Mouse (Mus musculus) small intestine, adult 2 months (tissue): ENCODE data around the gene Sin3a. TPM values are rescaled to one million over a fixed set of nuclear protein-coding genes. Genes with fewer than 3 reads are reported as not detected.

ENCODE experiments used
- H3K27ac ChIP-seq: fragments of 200-500 bp; 2 replicates; pipeline ENCODE4 v1.5.1; 2012; ENCODE audit warnings: low read depth, low read length, control low read depth, inconsistent platforms; ENCODE audit not compliant: insufficient read depth
- H3K27me3 ChIP-seq: fragments of 200-500 bp; 2 replicates; pipeline ENCODE4 v1.6.1; 2012; ENCODE audit warnings: mild to moderate bottlenecking, moderate library complexity, low read length, inconsistent platforms; ENCODE audit not compliant: control insufficient read depth, insufficient read depth
- H3K36me3 ChIP-seq: fragments of 200-500 bp; 2 replicates; pipeline ENCODE4 v1.6.1; 2012; ENCODE audit warnings: mild to moderate bottlenecking, low read length, control low read depth, inconsistent platforms; ENCODE audit not compliant: control insufficient read depth, insufficient read depth
- H3K4me1 ChIP-seq: fragments of 200-500 bp; 2 replicates; pipeline ENCODE4 v1.6.1; 2012; ENCODE audit warnings: low read length, inconsistent platforms, mixed read lengths; ENCODE audit not compliant: control insufficient read depth, insufficient read depth, insufficient read length
- H3K4me3 ChIP-seq: fragments of 200-500 bp; 2 replicates; pipeline ENCODE4 v1.5.1; 2012; ENCODE audit warnings: low read depth, mild to moderate bottlenecking, control low read depth, inconsistent platforms, low read length, moderate library complexity
- CTCF ChIP-seq: fragments of 200-500 bp; IDR thresholded peaks from 2 replicates; pipeline ENCODE4 v1.5.1; 2012; ENCODE audit warnings: low read depth, mild to moderate bottlenecking, control low read depth, inconsistent platforms, low read length, moderate library complexity, mixed read lengths; ENCODE audit not compliant: insufficient replicate concordance, insufficient read length; ENCODE audit errors: extremely low read depth
- POLR2A ChIP-seq: fragments of 200-500 bp; IDR thresholded peaks from 2 replicates; pipeline ENCODE4 v1.6.1; 2012; ENCODE audit warnings: low read depth, mild to moderate bottlenecking, control low read depth, inconsistent platforms, low read length, moderate library complexity
- WGBS: fragments of 180-500 bp; shearing (Covaris S2); methylation state at CpG from one replicate; pipeline ENCODE4 v1.1.7; 2018; 5-methylcytosine and 5-hydroxymethylcytosine counted together
- polyA plus RNA-seq: library from polyadenylated mRNA; depleted of rRNA; stranded (reverse); fragments of >200 nt; gene quantifications from 2 replicates; pipeline ENCODE4 v1.2.3, GENCODE M21; 2012; rRNA removed

The Sin3a gene
- 24.1 and 44.1 TPM in 2 replicates for polyA plus RNA-seq

GRCm38 (mm10) chr9:57071801-57072351, at the start of gene Sin3a:
TSS of gene Sin3a (plus strand) at chr9:57072040.
- Histone ChIP-seq H3K4me1 (peaks cover 5% of the 10 kb centered on the region; the same call in 1 of the 2 replicates), H3K36me3 (no peaks in the 10 kb centered on the region), H3K27ac (peak within 1 kb of the TSS; percentile 91), H3K27me3 (no peaks in the 10 kb centered on the region), H3K4me3 (peak within 1 kb of the TSS; percentile 84)
- TF ChIP-seq CTCF = no peak
- no peak; the same call in 1 of the 2 replicates for TF ChIP-seq POLR2A
- under 1% methylated on average over 34 of the region's 34 CpGs for WGBS

DNA sequence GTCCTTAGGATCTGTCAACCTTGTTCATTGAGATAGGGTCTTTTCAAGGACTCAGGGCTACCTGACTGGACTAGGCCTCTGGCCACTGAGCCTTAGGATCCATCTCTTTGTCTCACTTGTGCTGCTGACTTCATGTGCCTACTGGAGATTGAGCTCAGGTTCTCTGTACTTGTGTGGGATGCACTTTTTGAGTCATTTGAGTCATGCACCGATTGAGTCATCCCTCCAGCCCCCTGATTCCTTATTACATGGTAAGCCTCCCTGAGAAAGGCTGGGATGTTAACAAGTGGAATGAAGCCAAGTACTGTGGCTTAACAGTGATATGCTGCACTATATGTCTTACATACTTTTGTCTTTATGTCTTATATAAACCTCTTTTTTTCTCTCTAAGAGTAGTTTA, 40.1 kb upstream of the Sin3a start:
- TF ChIP-seq CTCF (no peak), POLR2A (no peak)
- H3K27me3 ChIP-seq = no peaks in the 10 kb centered on the region
- peaks cover 15% of the 10 kb centered on the region for H3K36me3 ChIP-seq
- H3K4me3 ChIP-seq = no peak overlapping the region
- H3K4me1 ChIP-seq = no peaks in the 10 kb centered on the region
- H3K27ac ChIP-seq = no peak overlapping the region
- 73% methylated on average over 1 of the region's 1 CpGs for WGBS

DNA sequence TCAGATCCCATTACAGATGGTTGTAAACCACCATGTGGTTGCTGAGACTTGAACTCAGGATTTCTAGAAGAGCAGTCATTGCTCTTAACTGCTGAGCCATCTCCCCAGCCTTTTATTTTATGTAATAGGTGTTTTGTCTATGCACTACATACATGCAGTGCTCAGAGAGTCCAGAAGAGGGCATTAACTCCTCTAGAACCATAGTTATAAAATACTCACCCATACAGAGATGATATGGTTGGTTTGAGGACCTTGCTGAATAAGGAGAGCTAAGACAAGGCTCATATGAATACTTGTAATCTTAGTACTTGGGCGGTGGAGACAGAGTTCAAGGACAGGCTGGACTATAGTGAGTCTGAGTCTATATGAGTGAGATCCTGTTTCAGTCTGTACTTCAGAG, 15.6 kb upstream of the Sin3a start:
- WGBS = 68% methylated on average over 1 of the region's 1 CpGs

DNA sequence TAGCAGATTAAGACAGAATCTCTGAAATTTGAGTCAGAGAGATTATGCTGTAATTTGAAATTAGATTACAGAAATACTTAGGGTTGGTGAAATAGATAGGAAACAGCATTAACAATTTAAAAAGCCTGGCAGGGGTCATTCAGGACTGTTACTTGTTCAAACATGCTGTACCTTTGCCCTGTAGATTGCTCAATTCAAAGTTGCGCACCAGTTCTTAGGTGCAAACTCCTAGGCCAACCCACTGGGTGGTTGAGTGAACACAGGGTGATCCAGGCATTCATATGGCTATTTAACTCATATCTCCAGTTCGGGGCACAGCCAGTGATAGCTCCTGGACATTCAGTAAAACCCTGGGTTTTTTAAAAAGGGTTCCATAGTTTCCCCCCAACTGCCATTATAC, 7.7 kb upstream of the Sin3a start:
- Histone ChIP-seq H3K4me3 (no peak overlapping the region), H3K4me1 (no peaks in the 10 kb centered on the region), H3K36me3 (0 out of 2 replicates have a peak, but pooled peaks cover 2% of the 10 kb centered on the region), H3K27me3 (no peaks in the 10 kb centered on the region), H3K27ac (no peak overlapping the region)
- TF ChIP-seq POLR2A (no peak), CTCF (no peak)
- WGBS = 48% methylated on average over 2 of the region's 2 CpGs

More for the DNA sequence above, 15.6 kb upstream of the Sin3a start:
- Histone ChIP-seq H3K27ac (no peak overlapping the region), H3K4me1 (no peaks in the 10 kb centered on the region), H3K27me3 (no peaks in the 10 kb centered on the region), H3K4me3 (no peak overlapping the region), H3K36me3 (peaks cover 9% of the 10 kb centered on the region; the same call in 1 of the 2 replicates)
- TF ChIP-seq CTCF = no peak
- no peak for TF ChIP-seq POLR2A

GRCm38 (mm10) chr9:57068266-57068665, 3.6 kb upstream of the Sin3a start:
- TF ChIP-seq POLR2A (no peak), CTCF (no peak)
- Histone ChIP-seq H3K27me3 (no peaks in the 10 kb centered on the region), H3K36me3 (no peaks in the 10 kb centered on the region), H3K4me1 (no peaks in the 10 kb centered on the region), H3K4me3 (no peak overlapping the region), H3K27ac (no peak overlapping the region)
- 64% methylated on average over 3 of the region's 3 CpGs for WGBS

DNA sequence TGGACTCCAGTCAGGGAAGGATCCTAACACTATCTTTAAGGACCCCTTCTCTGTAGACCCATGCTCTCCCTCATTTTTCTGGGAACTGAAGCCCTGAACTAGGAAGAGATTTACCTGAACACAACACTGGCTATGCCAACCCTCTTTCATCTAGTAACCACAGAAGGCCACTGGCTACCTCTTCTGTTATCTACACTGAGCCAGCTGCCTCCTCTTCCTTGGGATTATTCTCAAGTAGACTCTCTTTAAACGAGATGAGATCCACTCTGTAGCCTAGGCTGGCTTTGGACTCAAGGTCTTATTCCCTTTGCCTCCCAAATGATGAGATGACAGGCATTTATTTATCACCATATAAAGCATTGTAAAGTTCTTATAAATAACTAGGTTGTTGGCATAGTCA, 1.6 kb upstream of the Sin3a start:
- Histone ChIP-seq H3K4me3 (no peak overlapping the region), H3K27me3 (no peaks in the 10 kb centered on the region), H3K36me3 (no peaks in the 10 kb centered on the region), H3K27ac (no peak overlapping the region), H3K4me1 (peaks cover 5% of the 10 kb centered on the region; the same call in 1 of the 2 replicates)
- 30% methylated on average over 1 of the region's 1 CpGs for WGBS
- TF ChIP-seq POLR2A (no peak), CTCF (no peak)

DNA sequence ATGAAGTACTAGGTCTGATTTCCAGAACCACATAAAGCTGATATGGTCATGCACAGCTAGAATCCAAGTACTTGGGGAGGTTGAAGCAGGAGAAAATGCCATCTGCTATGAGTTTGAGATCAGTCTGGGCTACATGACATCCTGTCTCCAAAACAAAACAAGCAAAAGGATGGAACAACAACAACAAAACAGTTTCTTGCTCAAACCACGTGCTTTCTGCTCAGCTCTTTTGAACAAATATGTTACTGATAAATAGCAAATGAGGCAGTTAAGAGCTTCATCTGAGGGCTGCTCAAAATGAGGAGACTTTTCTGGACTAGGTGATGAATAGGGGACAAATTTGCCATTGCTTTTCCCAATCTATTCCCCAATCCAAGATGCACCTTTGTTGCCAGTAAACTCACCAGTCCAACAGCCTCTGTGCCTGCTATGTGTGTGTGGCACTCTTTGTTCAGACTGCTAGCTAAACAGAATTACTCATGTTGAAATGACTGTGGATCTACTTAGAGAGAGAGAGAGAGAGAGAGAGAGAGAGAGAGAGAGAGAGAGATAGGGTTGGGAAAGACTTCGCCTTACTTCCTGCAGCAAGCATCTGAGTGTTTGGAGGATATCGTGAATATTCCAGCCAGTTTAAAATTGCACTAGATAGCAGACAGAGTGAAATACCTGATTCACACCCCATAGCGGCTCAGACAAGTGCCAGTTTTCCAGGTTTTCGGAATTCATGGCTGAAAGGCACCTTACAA, 867 bp upstream of the Sin3a start:
- TF ChIP-seq CTCF = no peak
- TF ChIP-seq POLR2A = no peak
- 6% methylated on average over 5 of the region's 5 CpGs for WGBS
- Histone ChIP-seq H3K27me3 (no peaks in the 10 kb centered on the region), H3K4me3 (peak overlapping the region; percentile 84; the same call in 1 of the 2 replicates), H3K4me1 (peaks cover 5% of the 10 kb centered on the region; the same call in 1 of the 2 replicates), H3K27ac (peak overlapping the region; percentile 57), H3K36me3 (no peaks in the 10 kb centered on the region)
